Mouse (Mus musculus): ENCODE results near the gene Srp14. TPM values are rescaled to one million over a fixed set of nuclear protein-coding genes. Genes with fewer than 3 reads are reported as not detected.

Srp14 gene
- total and polyA plus RNA-seq, 2 experiments from 2014 or later, result 180 to 357 TPM

GRCm38 (mm10) chr2:118499135-118499961 is 19.8 kb upstream of the Srp14 start:
- ATAC-seq (no peak), DNase-seq (no peak)
- H3K27me3 ChIP-seq (ENCODE audit: insufficient read depth, low read length), result no peaks in the 10 kb centered on the region
- TF ChIP-seq CTCF (IDR thresholded peaks at IDR 0.05; ENCODE audit: low read depth), result no peak
- 34% methylated on average over 20 of the region's 20 CpGs for WGBS
- no peak overlapping the region for H3K4me2 ChIP-seq (ENCODE audit: low read depth)
- H3K27ac ChIP-seq (ENCODE audit: low read depth, low read length), result no peak overlapping the region
- no peaks in the 10 kb centered on the region for H3K9me3 ChIP-seq (ENCODE audit: low read length)
- no peak overlapping the region for H3K9ac ChIP-seq
- no peaks in the 10 kb centered on the region for H3K4me1 ChIP-seq (ENCODE audit: insufficient read depth)
- H3K4me3 ChIP-seq (ENCODE audit: low read depth, low read length), result no peak overlapping the region
- no peaks in the 10 kb centered on the region for H3K36me3 ChIP-seq (ENCODE audit: insufficient read depth)

DNA sequence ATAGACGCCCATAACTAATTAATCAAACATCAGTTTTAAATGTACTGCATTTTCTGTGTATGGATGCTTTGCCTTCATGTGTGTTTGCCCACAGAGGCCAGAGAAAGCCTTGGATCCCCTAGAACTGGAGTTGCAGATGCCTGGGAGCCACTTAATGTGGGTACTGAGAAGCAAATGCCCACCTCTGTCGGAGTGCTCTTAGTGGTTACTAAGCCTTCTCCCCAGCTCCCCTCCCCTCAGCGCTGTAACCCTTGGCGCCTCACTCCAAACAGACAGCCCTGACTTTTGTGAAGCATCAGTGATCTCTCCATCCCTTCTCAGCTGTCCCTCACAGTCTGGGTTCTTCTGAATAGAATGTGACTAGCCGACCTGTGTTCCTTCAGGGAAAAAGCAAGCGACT is 19.0 kb upstream of the Srp14 start:
- H3K9ac ChIP-seq, result no peak overlapping the region
- WGBS, result 82% methylated on average over 6 of the region's 6 CpGs
- ATAC-seq (no peak), DNase-seq (no peak)
- no peaks in the 10 kb centered on the region for H3K9me3 ChIP-seq (ENCODE audit: low read length)
- no peaks in the 10 kb centered on the region for H3K4me1 ChIP-seq (ENCODE audit: insufficient read depth)
- H3K27ac ChIP-seq (ENCODE audit: low read depth, low read length), result no peak overlapping the region
- H3K27me3 ChIP-seq (ENCODE audit: insufficient read depth, low read length), result no peaks in the 10 kb centered on the region
- TF ChIP-seq CTCF (IDR thresholded peaks at IDR 0.05; ENCODE audit: low read depth), result no peak
- no peak overlapping the region for H3K4me3 ChIP-seq (ENCODE audit: low read depth, low read length)
- no peaks in the 10 kb centered on the region for H3K36me3 ChIP-seq (ENCODE audit: insufficient read depth)
- no peak overlapping the region for H3K4me2 ChIP-seq (ENCODE audit: low read depth)

DNA sequence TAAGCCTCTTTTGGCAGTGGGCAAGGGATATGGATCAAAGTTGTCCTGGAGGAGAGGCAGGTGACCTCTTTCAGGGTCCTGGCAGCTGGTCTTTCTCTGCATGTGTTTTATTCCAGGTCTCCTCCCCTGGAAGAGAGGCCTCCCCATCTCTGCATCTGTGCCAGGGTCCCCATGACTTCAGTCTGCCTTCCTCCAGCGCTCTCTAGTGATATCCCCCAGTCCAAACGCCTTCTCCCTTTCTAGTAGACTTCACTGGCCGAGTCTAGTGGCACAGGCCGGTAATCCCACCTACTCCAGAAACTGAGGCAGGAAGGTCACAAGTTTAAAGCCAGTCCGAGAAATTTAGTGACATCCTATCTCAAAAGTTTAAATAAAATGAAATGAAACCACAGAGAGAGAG is 18.4 kb upstream of the Srp14 start:
- H3K36me3 ChIP-seq (ENCODE audit: insufficient read depth), result no peaks in the 10 kb centered on the region
- no peaks in the 10 kb centered on the region for H3K9me3 ChIP-seq (ENCODE audit: low read length)
- 83% methylated on average over 5 of the region's 5 CpGs for WGBS
- ATAC-seq (no peak), DNase-seq (no peak)
- no peak for TF ChIP-seq CTCF (IDR thresholded peaks at IDR 0.05; ENCODE audit: low read depth)
- no peak overlapping the region for H3K27ac ChIP-seq (ENCODE audit: low read depth, low read length)
- H3K9ac ChIP-seq, result no peak overlapping the region
- no peaks in the 10 kb centered on the region for H3K4me1 ChIP-seq (ENCODE audit: insufficient read depth)
- H3K27me3 ChIP-seq (ENCODE audit: insufficient read depth, low read length), result no peaks in the 10 kb centered on the region
- H3K4me2 ChIP-seq (ENCODE audit: low read depth), result no peak overlapping the region
- no peak overlapping the region for H3K4me3 ChIP-seq (ENCODE audit: low read depth, low read length)

GRCm38 (mm10) chr2:118495024-118495423 is 15.5 kb upstream of the Srp14 start:
- H3K4me2 ChIP-seq (ENCODE audit: low read depth), result no peak overlapping the region
- H3K9me3 ChIP-seq (ENCODE audit: low read length), result no peaks in the 10 kb centered on the region
- TF ChIP-seq CTCF (IDR thresholded peaks at IDR 0.05; ENCODE audit: low read depth), result no peak
- no peaks in the 10 kb centered on the region for H3K36me3 ChIP-seq (ENCODE audit: insufficient read depth)
- ATAC-seq (no peak), DNase-seq (no peak)
- 77% methylated on average over 9 of the region's 9 CpGs for WGBS
- no peaks in the 10 kb centered on the region for H3K4me1 ChIP-seq (ENCODE audit: insufficient read depth)
- no peak overlapping the region for H3K4me3 ChIP-seq (ENCODE audit: low read depth, low read length)
- H3K9ac ChIP-seq, result no peak overlapping the region
- no peaks in the 10 kb centered on the region for H3K27me3 ChIP-seq (ENCODE audit: insufficient read depth, low read length)
- no peak overlapping the region for H3K27ac ChIP-seq (ENCODE audit: low read depth, low read length)

GRCm38 (mm10) chr2:118491741-118492395 is 12.4 kb upstream of the Srp14 start:
- DNase-seq, result no peak
- 86% methylated on average over 4 of the region's 4 CpGs for WGBS
- Histone ChIP-seq H3K36me3 (ENCODE audit: insufficient read depth) (no peaks in the 10 kb centered on the region), H3K27me3 (ENCODE audit: insufficient read depth, low read length) (no peaks in the 10 kb centered on the region), H3K4me2 (ENCODE audit: low read depth) (no peak overlapping the region), H3K9ac (no peak overlapping the region), H3K27ac (ENCODE audit: low read depth, low read length) (no peak overlapping the region), H3K9me3 (ENCODE audit: low read length) (no peaks in the 10 kb centered on the region), H3K4me1 (ENCODE audit: insufficient read depth) (no peaks in the 10 kb centered on the region), H3K4me3 (ENCODE audit: low read depth, low read length) (no peak overlapping the region)
- no peak for TF ChIP-seq CTCF (IDR thresholded peaks at IDR 0.05; ENCODE audit: low read depth)
- no peak for ATAC-seq

DNA sequence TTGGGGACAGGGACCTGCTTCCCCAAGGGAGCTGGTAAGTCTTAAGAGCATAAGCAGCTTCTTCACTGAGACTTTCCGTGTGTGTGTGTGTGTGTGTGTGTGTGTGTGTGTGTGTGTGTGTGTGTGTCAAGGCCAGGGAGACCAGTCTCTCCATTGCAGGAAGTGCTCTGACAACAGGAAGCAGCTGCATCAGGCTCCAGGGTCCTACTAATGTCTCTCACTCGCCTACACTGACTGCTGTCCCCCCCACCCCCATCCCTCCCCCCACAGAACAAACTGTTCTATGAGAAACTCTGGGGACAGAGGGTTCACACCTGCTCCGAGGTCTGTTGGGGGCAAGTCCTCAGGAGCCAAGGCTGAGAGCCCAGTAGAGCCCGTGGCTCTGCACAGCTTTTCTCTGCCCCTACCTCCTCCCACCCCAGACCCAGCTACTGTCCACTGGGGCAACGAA is 11.8 kb upstream of the Srp14 start:
- no peak overlapping the region for H3K4me2 ChIP-seq (ENCODE audit: low read depth)
- ATAC-seq, result no peak
- TF ChIP-seq CTCF (IDR thresholded peaks at IDR 0.05; ENCODE audit: low read depth), result no peak
- no peaks in the 10 kb centered on the region for H3K36me3 ChIP-seq (ENCODE audit: insufficient read depth)
- no peaks in the 10 kb centered on the region for H3K4me1 ChIP-seq (ENCODE audit: insufficient read depth)
- H3K9me3 ChIP-seq (ENCODE audit: low read length), result no peaks in the 10 kb centered on the region
- no peak overlapping the region for H3K9ac ChIP-seq
- WGBS, result 56% methylated on average over 5 of the region's 5 CpGs
- H3K27ac ChIP-seq (ENCODE audit: low read depth, low read length), result no peak overlapping the region
- no peak overlapping the region for H3K4me3 ChIP-seq (ENCODE audit: low read depth, low read length)
- DNase-seq, result no peak
- no peaks in the 10 kb centered on the region for H3K27me3 ChIP-seq (ENCODE audit: insufficient read depth, low read length)

Data from forebrain, postnatal 0 days (tissue).